Mouse (Mus musculus): Measurements from ENCODE around the gene Bri3. TPM values are rescaled to one million over a fixed set of nuclear protein-coding genes. Genes with fewer than 3 reads are reported as not detected.
A peak's percentile ranks its signal among the peaks of the same experiment; 100 is the strongest.

The Bri3 gene
- polyA plus RNA-seq, 1 experiment from 2014 or later: 113 TPM

GRCm38 (mm10) chr5:144446475-144447225, 202.4 kb downstream of the Bri3 start:
- H3K27me3 ChIP-seq: no peaks in the 10 kb centered on the region

GRCm38 (mm10) chr5:144447226-144447616, 203.0 kb downstream of the Bri3 start:
- no peak overlapping the region for H3K4me2 ChIP-seq
- 76% methylated on average over 8 of the region's 8 CpGs for WGBS
- H3K9ac ChIP-seq: no peak overlapping the region
- H3K27ac ChIP-seq: no peak overlapping the region
- H3K4me1 ChIP-seq: no peaks in the 10 kb centered on the region
- no peak overlapping the region for H3K4me3 ChIP-seq
- no peak for ATAC-seq (ENCODE audit: insufficient number of reproducible peaks, insufficient read depth, low FRiP score, low TSS enrichment, low read depth)
- H3K36me3 ChIP-seq: no peaks in the 10 kb centered on the region
- no peaks in the 10 kb centered on the region for H3K27me3 ChIP-seq
- H3K9me3 ChIP-seq: no peaks in the 10 kb centered on the region

More at GRCm38 (mm10) chr5:144446475-144447225, 202.4 kb downstream of the Bri3 start:
- H3K4me1 ChIP-seq: no peaks in the 10 kb centered on the region
- H3K36me3 ChIP-seq: no peaks in the 10 kb centered on the region
- WGBS: 73% methylated on average over 10 of the region's 10 CpGs
- no peaks in the 10 kb centered on the region for H3K9me3 ChIP-seq
- no peak overlapping the region for H3K4me3 ChIP-seq
- H3K4me2 ChIP-seq: no peak overlapping the region
- H3K27ac ChIP-seq: no peak overlapping the region
- ATAC-seq (ENCODE audit: insufficient number of reproducible peaks, insufficient read depth, low FRiP score, low TSS enrichment, low read depth): no peak
- H3K9ac ChIP-seq: no peak overlapping the region

GRCm38 (mm10) chr5:144447975-144448374, 203.7 kb downstream of the Bri3 start:
- H3K27ac ChIP-seq: no peak overlapping the region
- no peak overlapping the region for H3K9ac ChIP-seq
- no peaks in the 10 kb centered on the region for H3K4me1 ChIP-seq
- no peaks in the 10 kb centered on the region for H3K9me3 ChIP-seq
- no peaks in the 10 kb centered on the region for H3K36me3 ChIP-seq
- 47% methylated on average over 5 of the region's 5 CpGs for WGBS
- H3K27me3 ChIP-seq: no peaks in the 10 kb centered on the region
- H3K4me2 ChIP-seq: no peak overlapping the region
- no peak overlapping the region for H3K4me3 ChIP-seq
- no peak for ATAC-seq (ENCODE audit: insufficient number of reproducible peaks, insufficient read depth, low FRiP score, low TSS enrichment, low read depth)

- H3K4me2 ChIP-seq: no peak overlapping the region
- WGBS: 69% methylated on average over 7 of the region's 7 CpGs
Measured at GRCm38 (mm10) chr5:144452776-144453455, 208.7 kb downstream of the Bri3 start.

GRCm38 (mm10) chr5:144457623-144458287, 213.5 kb downstream of the Bri3 start:
- Histone ChIP-seq H3K27ac (no peak overlapping the region), H3K9me3 (no peaks in the 10 kb centered on the region), H3K4me1 (peaks cover 14% of the 10 kb centered on the region), H3K4me2 (peak overlapping the region; percentile 52), H3K9ac (peak overlapping the region; percentile 12; the same call in 1 of the 2 replicates), H3K27me3 (no peaks in the 10 kb centered on the region), H3K4me3 (0 out of 2 replicates have a peak overlapping the region, but pooled peaks have one; percentile 12), H3K36me3 (no peaks in the 10 kb centered on the region)
- ATAC-seq (ENCODE audit: insufficient number of reproducible peaks, insufficient read depth, low FRiP score, low TSS enrichment, low read depth): peak; percentile 43; the same call in 1 of the 2 replicates
- 6% methylated on average over 11 of the region's 11 CpGs for WGBS

More at GRCm38 (mm10) chr5:144452776-144453455, 208.7 kb downstream of the Bri3 start:
- Histone ChIP-seq H3K4me3 (no peak overlapping the region), H3K9ac (no peak overlapping the region), H3K9me3 (no peaks in the 10 kb centered on the region), H3K36me3 (no peaks in the 10 kb centered on the region), H3K27ac (no peak overlapping the region), H3K4me1 (peaks cover 9% of the 10 kb centered on the region), H3K27me3 (no peaks in the 10 kb centered on the region)
- ATAC-seq (ENCODE audit: insufficient number of reproducible peaks, insufficient read depth, low FRiP score, low TSS enrichment, low read depth): no peak

- no peak for ATAC-seq (ENCODE audit: insufficient number of reproducible peaks, insufficient read depth, low FRiP score, low TSS enrichment, low read depth)
- Histone ChIP-seq H3K9me3 (no peaks in the 10 kb centered on the region), H3K36me3 (no peaks in the 10 kb centered on the region), H3K4me3 (no peak overlapping the region), H3K27me3 (no peaks in the 10 kb centered on the region), H3K9ac (no peak overlapping the region), H3K27ac (no peak overlapping the region), H3K4me2 (no peak overlapping the region), H3K4me1 (0 out of 2 replicates have a peak, but pooled peaks cover 3% of the 10 kb centered on the region)
- 48% methylated on average over 6 of the region's 6 CpGs for WGBS
Measured at GRCm38 (mm10) chr5:144466987-144467386, 222.8 kb downstream of the Bri3 start.

GRCm38 (mm10) chr5:144473056-144473455, 228.8 kb downstream of the Bri3 start:
- ATAC-seq (ENCODE audit: insufficient number of reproducible peaks, insufficient read depth, low FRiP score, low TSS enrichment, low read depth): no peak
- Histone ChIP-seq H3K27ac (no peak overlapping the region), H3K36me3 (no peaks in the 10 kb centered on the region), H3K27me3 (no peaks in the 10 kb centered on the region), H3K4me2 (no peak overlapping the region), H3K9me3 (no peaks in the 10 kb centered on the region), H3K9ac (no peak overlapping the region), H3K4me3 (no peak overlapping the region), H3K4me1 (no peaks in the 10 kb centered on the region)
- 82% methylated on average over 14 of the region's 14 CpGs for WGBS

- H3K4me2 ChIP-seq: no peak overlapping the region
- no peaks in the 10 kb centered on the region for H3K9me3 ChIP-seq
- peaks cover 8% of the 10 kb centered on the region for H3K4me1 ChIP-seq
- no peak overlapping the region for H3K27ac ChIP-seq
- WGBS: 37% methylated on average over 8 of the region's 8 CpGs
- ATAC-seq (ENCODE audit: insufficient number of reproducible peaks, insufficient read depth, low FRiP score, low TSS enrichment, low read depth): no peak
- 0 out of 2 replicates have a peak, but pooled peaks cover 4% of the 10 kb centered on the region for H3K27me3 ChIP-seq
- H3K36me3 ChIP-seq: no peaks in the 10 kb centered on the region
- no peak overlapping the region for H3K9ac ChIP-seq
- no peak overlapping the region for H3K4me3 ChIP-seq
Measured at GRCm38 (mm10) chr5:144479677-144480171, 235.5 kb downstream of the Bri3 start.

- Histone ChIP-seq H3K27ac (no peak overlapping the region), H3K27me3 (0 out of 2 replicates have a peak, but pooled peaks cover 4% of the 10 kb centered on the region), H3K4me2 (no peak overlapping the region), H3K4me1 (peaks cover 8% of the 10 kb centered on the region), H3K4me3 (no peak overlapping the region), H3K36me3 (no peaks in the 10 kb centered on the region), H3K9me3 (no peaks in the 10 kb centered on the region), H3K9ac (no peak overlapping the region)
- WGBS: 25% methylated on average over 16 of the region's 16 CpGs
- no peak for ATAC-seq (ENCODE audit: insufficient number of reproducible peaks, insufficient read depth, low FRiP score, low TSS enrichment, low read depth)
Measured at GRCm38 (mm10) chr5:144483659-144484375, 239.6 kb downstream of the Bri3 start.

GRCm38 (mm10) chr5:144491308-144491707, 247.1 kb downstream of the Bri3 start:
- H3K4me1 ChIP-seq: no peaks in the 10 kb centered on the region
- H3K9ac ChIP-seq: no peak overlapping the region
- H3K27me3 ChIP-seq: no peaks in the 10 kb centered on the region
- no peak overlapping the region for H3K4me3 ChIP-seq
- no peak overlapping the region for H3K4me2 ChIP-seq
- no peaks in the 10 kb centered on the region for H3K9me3 ChIP-seq
- 10% methylated on average over 6 of the region's 6 CpGs for WGBS
- no peaks in the 10 kb centered on the region for H3K36me3 ChIP-seq
- ATAC-seq (ENCODE audit: insufficient number of reproducible peaks, insufficient read depth, low FRiP score, low TSS enrichment, low read depth): no peak
- no peak overlapping the region for H3K27ac ChIP-seq

Measured in embryonic facial prominence, embryonic 13.5 days (tissue).